Mouse (Mus musculus) limb, embryonic 12.5 days (tissue): ENCODE measurements around the gene Aox2. TPM values are rescaled to one million over a fixed set of nuclear protein-coding genes. Genes with fewer than 3 reads are reported as not detected.

ENCODE experiments used
- ATAC-seq: fragments of 200-750 bp; cut with Nextera tagmentation; 2 replicates; pipeline ENCODE4 v1.8.0; 2017; ENCODE audit warnings: low read depth, moderate TSS enrichment; ENCODE audit not compliant: insufficient number of reproducible peaks, insufficient read depth, low FRiP score, low TSS enrichment
- H3K27ac ChIP-seq: fragments of 300-500 bp; sonication (generic); 2 replicates; pipeline ENCODE4 v1.5.1; 2016; ENCODE audit warnings: mild to moderate bottlenecking, moderate library complexity
- H3K27me3 ChIP-seq: fragments of 300-500 bp; sonication (generic); 2 replicates; pipeline ENCODE4 v1.6.1; 2016; ENCODE audit warnings: mild to moderate bottlenecking, moderate library complexity
- H3K36me3 ChIP-seq: fragments of 300-500 bp; sonication (generic); 2 replicates; pipeline ENCODE4 v1.6.1; 2016; ENCODE audit warnings: mild to moderate bottlenecking, moderate library complexity
- H3K4me1 ChIP-seq: fragments of 300-500 bp; sonication (generic); replicated peaks from 2 replicates; pipeline ENCODE4 v1.6.1; 2016
- H3K4me2 ChIP-seq: fragments of 300-500 bp; sonication (generic); 2 replicates; pipeline ENCODE4 v1.6.1; 2016; ENCODE audit warnings: mild to moderate bottlenecking, moderate library complexity
- H3K4me3 ChIP-seq: fragments of 300-500 bp; sonication (generic); replicated peaks from 2 replicates; pipeline ENCODE4 v1.5.1; 2016; ENCODE audit warnings: mild to moderate bottlenecking
- H3K9ac ChIP-seq: fragments of 300-500 bp; sonication (generic); replicated peaks from 2 replicates; pipeline ENCODE4 v1.6.1; 2016; ENCODE audit warnings: mild to moderate bottlenecking, moderate library complexity
- H3K9me3 ChIP-seq: fragments of 300-500 bp; sonication (generic); 2 replicates; pipeline ENCODE4 v1.6.1; 2016; ENCODE audit warnings: mild to moderate bottlenecking, moderate library complexity
- WGBS: fragments of 180-500 bp; shearing (Covaris S2); methylation state at CpG from one replicate; pipeline ENCODE4 v1.1.7; 2016; 5-methylcytosine and 5-hydroxymethylcytosine counted together
- polyA plus RNA-seq: library from polyadenylated mRNA; unstranded; fragments of >200 nt; fragmentation: Nextera tagmentation; extraction: Ambion mirVana; gene quantifications from 2 replicates; pipeline ENCODE4 v1.2.1, GENCODE M21; 2016

Gene Aox2
- 0.04 TPM in 1 of 2 replicates, not detected in the other for polyA plus RNA-seq

DNA sequence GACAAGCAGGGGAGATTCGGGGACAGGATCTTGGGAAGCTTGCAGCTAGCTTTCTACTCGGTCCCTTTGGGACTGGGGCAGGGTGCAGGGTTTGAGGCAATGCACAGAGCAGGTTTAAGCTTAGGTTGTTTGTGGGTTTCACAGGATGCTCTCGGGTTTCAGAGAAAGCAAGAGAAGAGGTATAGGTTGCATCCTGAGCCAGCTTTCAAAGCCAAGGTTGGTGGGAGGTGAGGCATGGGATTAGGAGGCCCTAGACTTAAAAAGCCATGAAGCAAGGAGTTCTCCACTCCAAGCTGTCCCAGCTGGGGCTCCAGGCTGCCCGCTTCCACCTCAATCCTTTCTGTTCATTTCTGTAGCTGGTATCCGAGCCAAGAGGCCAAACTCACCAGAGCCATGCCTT lies at the start of gene Aox2:
TSS of gene Aox2 (plus strand) at position 301 of the 400 bp plus-strand sequence.
- 72% methylated on average over 5 of the region's 5 CpGs for WGBS
- Histone ChIP-seq H3K27me3 (no peaks in the 10 kb centered on the region), H3K9ac (no peak within 1 kb of the TSS), H3K4me1 (peaks cover 24% of the 10 kb centered on the region), H3K36me3 (no peaks in the 10 kb centered on the region), H3K27ac (no peak within 1 kb of the TSS), H3K4me2 (no peak within 1 kb of the TSS), H3K9me3 (no peaks in the 10 kb centered on the region), H3K4me3 (no peak within 1 kb of the TSS)
- ATAC-seq, result no peak

DNA sequence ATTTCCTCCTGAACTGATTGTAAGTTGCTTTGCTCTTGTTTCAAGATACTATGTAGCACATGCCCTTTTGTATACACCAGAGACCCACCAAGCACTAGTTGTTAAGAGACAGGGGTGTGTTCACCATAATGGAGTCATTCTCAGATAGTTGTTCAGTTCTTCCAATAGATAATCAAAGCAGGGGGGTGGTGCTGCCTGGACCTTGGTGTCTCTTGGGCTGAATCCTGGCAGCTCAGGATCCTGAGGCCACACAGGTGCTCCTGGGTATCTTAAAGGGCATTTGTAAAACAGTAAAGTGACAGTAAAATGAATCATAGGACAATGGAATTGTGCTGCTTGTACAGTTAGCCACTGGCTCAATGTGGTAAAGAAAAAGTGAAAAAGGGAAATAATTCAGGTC lies 49.2 kb upstream of the Aox2 start:
- Histone ChIP-seq H3K4me1 (0 out of 2 replicates have a peak, but pooled peaks cover 5% of the 10 kb centered on the region), H3K4me2 (no peak overlapping the region), H3K27ac (no peak overlapping the region), H3K9ac (no peak overlapping the region), H3K27me3 (no peaks in the 10 kb centered on the region), H3K36me3 (no peaks in the 10 kb centered on the region), H3K9me3 (no peaks in the 10 kb centered on the region), H3K4me3 (no peak overlapping the region)
- no peak for ATAC-seq

DNA sequence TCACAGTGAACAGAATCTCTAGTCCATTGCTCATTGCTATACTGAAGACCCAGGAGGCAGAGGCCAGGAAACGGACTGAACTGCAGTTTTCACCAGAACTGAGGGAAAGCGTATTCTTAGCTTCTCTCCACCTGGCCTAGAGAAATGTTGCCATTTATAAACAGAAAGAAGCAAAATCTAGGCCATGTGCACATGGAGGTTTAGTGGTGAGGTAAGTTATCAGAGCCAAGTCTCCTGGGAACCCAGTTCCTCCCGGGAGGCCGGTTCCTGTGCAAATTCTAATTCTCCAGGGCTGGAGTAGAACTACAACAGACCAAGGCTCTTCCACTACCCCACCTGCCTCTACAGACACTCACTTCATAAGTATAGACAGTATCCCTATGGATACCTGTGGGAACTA lies 48.4 kb upstream of the Aox2 start:
- H3K27ac ChIP-seq, result no peak overlapping the region
- H3K4me3 ChIP-seq, result no peak overlapping the region
- no peaks in the 10 kb centered on the region for H3K36me3 ChIP-seq
- no peak overlapping the region for H3K4me2 ChIP-seq
- H3K27me3 ChIP-seq, result no peaks in the 10 kb centered on the region
- 0 out of 2 replicates have a peak, but pooled peaks cover 5% of the 10 kb centered on the region for H3K4me1 ChIP-seq
- WGBS, result 86% methylated on average over 4 of the region's 4 CpGs
- H3K9ac ChIP-seq, result no peak overlapping the region
- no peaks in the 10 kb centered on the region for H3K9me3 ChIP-seq
- no peak for ATAC-seq

DNA sequence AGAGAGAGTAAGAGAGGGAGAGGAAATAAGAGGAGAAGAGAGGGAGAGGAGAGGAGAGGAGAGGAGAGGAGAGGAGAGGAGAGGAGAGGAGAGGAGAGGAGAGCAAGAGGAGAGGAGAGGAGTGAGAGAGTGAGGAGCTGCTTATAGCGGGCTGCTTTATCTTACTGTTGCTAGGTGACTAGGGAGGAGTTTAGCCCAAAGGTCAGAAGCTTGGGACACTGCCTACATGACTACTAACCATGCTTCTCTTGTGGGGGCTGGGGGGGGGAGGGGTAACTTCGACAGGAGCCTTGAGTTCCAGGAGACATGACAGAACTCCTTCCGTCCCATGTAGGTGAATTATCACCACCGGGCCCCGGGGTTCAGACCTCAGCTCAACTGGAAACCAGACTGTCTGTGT lies 47.6 kb upstream of the Aox2 start:
- Histone ChIP-seq H3K4me1 (0 out of 2 replicates have a peak, but pooled peaks cover 5% of the 10 kb centered on the region), H3K9me3 (no peaks in the 10 kb centered on the region), H3K27ac (no peak overlapping the region), H3K4me2 (no peak overlapping the region), H3K9ac (no peak overlapping the region), H3K27me3 (no peaks in the 10 kb centered on the region), H3K36me3 (no peaks in the 10 kb centered on the region), H3K4me3 (no peak overlapping the region)
- no peak for ATAC-seq
- 66% methylated on average over 5 of the region's 5 CpGs for WGBS

DNA sequence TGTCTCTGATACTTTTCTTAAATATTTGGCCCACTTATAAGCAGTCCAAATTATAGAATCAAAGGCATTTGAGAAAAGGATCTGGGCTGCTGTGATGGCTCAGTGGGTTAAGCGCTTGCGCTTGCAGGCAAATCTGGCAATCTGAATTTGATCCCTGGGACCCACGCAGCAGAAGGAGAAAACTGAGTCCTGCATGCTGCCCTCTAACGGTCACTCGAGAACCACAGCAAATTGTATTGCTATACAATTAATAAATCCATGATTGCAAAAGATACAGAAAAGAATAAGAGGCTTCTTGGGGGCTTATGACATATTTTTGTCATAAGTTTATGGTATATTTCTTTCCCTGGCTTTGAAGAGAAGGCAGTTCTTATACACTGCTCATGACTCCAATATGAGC lies 42.7 kb upstream of the Aox2 start:
- H3K36me3 ChIP-seq, result no peaks in the 10 kb centered on the region
- H3K4me3 ChIP-seq, result no peak overlapping the region
- 52% methylated on average over 5 of the region's 5 CpGs for WGBS
- H3K9ac ChIP-seq, result no peak overlapping the region
- 0 out of 2 replicates have a peak, but pooled peaks cover 5% of the 10 kb centered on the region for H3K4me1 ChIP-seq
- no peak overlapping the region for H3K4me2 ChIP-seq
- H3K27me3 ChIP-seq, result no peaks in the 10 kb centered on the region
- H3K9me3 ChIP-seq, result no peaks in the 10 kb centered on the region
- H3K27ac ChIP-seq, result no peak overlapping the region
- no peak for ATAC-seq

DNA sequence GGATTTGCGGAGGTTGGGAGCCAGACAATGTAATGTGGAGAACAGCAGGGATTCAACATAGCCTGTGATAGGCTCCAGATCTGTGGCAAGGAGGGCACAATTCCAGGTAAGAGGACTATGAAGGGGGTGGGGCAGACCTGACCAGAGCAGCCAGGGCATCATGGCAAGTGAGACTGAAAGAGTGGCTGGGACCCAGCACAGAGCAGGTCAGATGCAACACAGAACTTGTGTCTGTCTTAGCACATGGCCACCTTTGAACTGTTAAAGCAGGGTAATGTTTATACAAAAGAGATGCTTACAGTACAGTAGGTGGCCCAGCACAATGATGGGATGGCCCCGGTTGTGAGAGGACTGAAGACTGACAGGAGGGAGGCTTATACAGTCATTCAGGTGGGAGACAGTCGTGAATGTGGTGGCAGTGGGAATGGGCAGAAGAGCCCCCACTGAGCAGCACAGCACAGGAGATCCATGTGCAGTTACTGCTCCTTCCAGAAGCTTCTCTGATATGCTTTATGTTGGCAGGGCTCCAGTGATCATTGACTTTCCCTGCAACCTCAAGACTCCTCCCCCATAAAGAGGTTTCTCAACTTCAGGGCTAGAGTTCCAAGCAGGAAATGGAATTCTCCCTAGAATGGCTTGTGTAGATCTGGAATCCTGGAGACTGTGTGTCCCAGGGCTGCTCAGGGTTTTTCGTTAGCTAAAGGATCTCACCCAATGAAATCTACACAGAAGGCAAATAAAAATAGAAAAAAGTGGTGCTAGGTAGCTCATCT lies 40.4 kb upstream of the Aox2 start:
- Histone ChIP-seq H3K9ac (no peak overlapping the region), H3K4me2 (no peak overlapping the region), H3K27me3 (no peaks in the 10 kb centered on the region), H3K27ac (no peak overlapping the region), H3K9me3 (no peaks in the 10 kb centered on the region), H3K36me3 (no peaks in the 10 kb centered on the region), H3K4me1 (no peaks in the 10 kb centered on the region), H3K4me3 (no peak overlapping the region)
- ATAC-seq, result no peak
- 76% methylated on average over 4 of the region's 4 CpGs for WGBS

DNA sequence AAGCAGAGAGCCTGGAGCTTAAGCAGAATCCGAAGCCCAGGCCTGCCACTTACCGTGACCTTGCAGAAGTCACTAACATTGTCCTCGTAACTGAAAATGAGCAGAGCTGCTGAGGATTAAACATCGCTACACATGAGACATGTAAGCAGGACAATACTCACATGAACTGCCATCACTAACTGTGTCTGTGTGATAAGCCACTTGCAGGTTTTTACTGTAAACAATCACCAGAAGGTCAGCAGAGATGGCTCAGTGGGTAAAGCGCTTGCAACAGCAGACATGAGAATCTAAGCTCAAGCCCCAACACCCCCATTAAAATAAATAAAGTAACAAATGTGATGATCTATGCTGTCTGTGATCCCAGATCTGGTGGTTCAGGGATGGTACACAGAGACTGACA lies 39.7 kb upstream of the Aox2 start:
- Histone ChIP-seq H3K36me3 (no peaks in the 10 kb centered on the region), H3K4me2 (no peak overlapping the region), H3K27ac (no peak overlapping the region), H3K4me1 (no peaks in the 10 kb centered on the region), H3K4me3 (no peak overlapping the region), H3K9me3 (no peaks in the 10 kb centered on the region), H3K27me3 (no peaks in the 10 kb centered on the region), H3K9ac (no peak overlapping the region)
- 80% methylated on average over 5 of the region's 5 CpGs for WGBS
- no peak for ATAC-seq

DNA sequence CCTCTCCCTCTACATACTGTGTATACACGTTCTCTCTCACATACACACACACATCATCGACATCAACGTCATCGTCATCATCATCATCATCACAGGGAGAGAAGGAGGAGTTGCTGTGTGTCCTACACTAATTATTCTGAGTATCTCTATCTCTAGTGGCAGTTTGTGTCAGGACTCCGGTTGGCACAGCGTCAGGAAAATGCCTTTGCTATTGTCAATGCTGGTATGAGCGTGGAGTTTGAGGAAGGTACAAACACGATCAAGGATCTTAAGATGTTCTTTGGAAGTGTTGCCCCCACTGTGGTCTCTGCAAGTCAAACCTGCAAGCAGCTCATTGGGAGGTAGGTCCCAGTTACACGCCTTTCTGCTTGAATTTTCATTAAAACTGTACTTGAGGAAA lies 39.2 kb upstream of the Aox2 start:
- Histone ChIP-seq H3K4me1 (no peaks in the 10 kb centered on the region), H3K27me3 (no peaks in the 10 kb centered on the region), H3K9me3 (no peaks in the 10 kb centered on the region), H3K4me3 (no peak overlapping the region), H3K9ac (no peak overlapping the region), H3K4me2 (no peak overlapping the region), H3K36me3 (no peaks in the 10 kb centered on the region), H3K27ac (no peak overlapping the region)
- ATAC-seq, result no peak
- 94% methylated on average over 9 of the region's 9 CpGs for WGBS

DNA sequence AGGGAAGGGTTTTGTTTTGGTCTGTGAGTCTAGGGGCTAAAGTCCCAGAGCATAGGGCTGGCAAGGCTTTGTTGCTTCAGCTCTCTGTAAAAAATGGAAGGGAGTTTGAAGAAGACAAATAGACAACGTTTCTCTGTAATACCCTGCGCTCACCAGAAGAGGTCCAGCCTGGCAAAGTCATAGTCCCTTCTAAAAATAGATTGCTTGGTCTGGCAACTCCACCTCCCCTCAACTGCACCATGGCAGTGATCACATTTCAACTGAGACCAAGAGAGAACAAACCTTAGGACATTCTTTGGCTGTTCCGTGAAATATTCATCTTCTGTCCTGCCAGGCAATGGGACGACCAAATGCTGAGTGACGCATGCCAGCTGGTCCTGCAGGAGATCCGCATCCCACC lies 37.8 kb upstream of the Aox2 start:
- 74% methylated on average over 6 of the region's 6 CpGs for WGBS
- H3K27ac ChIP-seq, result no peak overlapping the region
- no peak for ATAC-seq

DNA sequence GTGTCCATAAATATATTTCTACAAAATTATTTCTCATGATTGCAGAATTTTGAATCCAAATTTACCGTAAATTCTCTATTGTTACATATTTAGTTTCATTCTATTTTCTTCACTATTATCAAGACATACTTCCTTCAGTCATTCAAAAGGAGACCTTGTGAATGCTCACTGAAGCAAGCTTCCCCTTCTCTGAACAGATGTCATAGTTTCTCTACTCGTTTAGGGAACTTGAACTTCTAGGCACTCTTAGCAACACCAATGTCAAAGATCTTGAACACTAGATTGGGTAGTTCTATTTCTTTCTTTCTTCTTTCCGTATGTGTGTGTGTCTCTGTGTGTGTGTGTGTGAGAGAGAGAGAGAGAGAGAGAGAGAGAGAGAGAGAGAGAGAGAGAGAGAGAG lies 33.6 kb upstream of the Aox2 start:
- no peaks in the 10 kb centered on the region for H3K9me3 ChIP-seq
- no peak for ATAC-seq
- H3K4me2 ChIP-seq, result no peak overlapping the region
- no peak overlapping the region for H3K4me3 ChIP-seq
- H3K36me3 ChIP-seq, result no peaks in the 10 kb centered on the region
- no peak overlapping the region for H3K27ac ChIP-seq
- no peaks in the 10 kb centered on the region for H3K4me1 ChIP-seq
- WGBS, result 78% methylated on average over 3 of the region's 3 CpGs
- H3K9ac ChIP-seq, result no peak overlapping the region
- no peaks in the 10 kb centered on the region for H3K27me3 ChIP-seq

More for the DNA sequence above, 37.8 kb upstream of the Aox2 start:
- Histone ChIP-seq H3K4me2 (no peak overlapping the region), H3K4me1 (no peaks in the 10 kb centered on the region), H3K27me3 (no peaks in the 10 kb centered on the region), H3K36me3 (no peaks in the 10 kb centered on the region), H3K9ac (no peak overlapping the region), H3K9me3 (no peaks in the 10 kb centered on the region), H3K4me3 (no peak overlapping the region)

DNA sequence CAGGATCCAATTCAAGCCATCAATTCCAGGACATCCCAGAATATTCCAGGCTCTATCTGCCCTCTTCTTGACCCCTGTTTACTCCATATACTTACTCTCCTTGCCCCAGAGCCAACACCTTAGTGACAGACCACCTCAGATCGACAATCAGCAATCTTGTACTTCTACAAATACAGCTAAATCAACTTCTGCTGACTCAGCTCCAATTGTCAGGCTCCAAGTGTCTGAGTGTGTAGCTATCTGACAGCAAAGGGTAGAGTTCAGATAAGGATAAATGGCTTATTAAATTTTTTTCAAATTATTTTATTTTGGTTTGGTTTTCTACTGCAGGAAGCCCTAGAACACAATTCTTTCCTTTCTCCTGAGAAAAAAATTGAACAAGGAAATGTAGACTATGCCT lies 29.6 kb upstream of the Aox2 start:
- 74% methylated on average over 1 of the region's 1 CpGs for WGBS
- Histone ChIP-seq H3K27ac (no peak overlapping the region), H3K4me1 (no peaks in the 10 kb centered on the region; the same call in 1 of the 2 replicates), H3K36me3 (no peaks in the 10 kb centered on the region), H3K4me2 (no peak overlapping the region), H3K27me3 (no peaks in the 10 kb centered on the region), H3K9ac (no peak overlapping the region), H3K4me3 (no peak overlapping the region), H3K9me3 (no peaks in the 10 kb centered on the region)
- ATAC-seq, result no peak

DNA sequence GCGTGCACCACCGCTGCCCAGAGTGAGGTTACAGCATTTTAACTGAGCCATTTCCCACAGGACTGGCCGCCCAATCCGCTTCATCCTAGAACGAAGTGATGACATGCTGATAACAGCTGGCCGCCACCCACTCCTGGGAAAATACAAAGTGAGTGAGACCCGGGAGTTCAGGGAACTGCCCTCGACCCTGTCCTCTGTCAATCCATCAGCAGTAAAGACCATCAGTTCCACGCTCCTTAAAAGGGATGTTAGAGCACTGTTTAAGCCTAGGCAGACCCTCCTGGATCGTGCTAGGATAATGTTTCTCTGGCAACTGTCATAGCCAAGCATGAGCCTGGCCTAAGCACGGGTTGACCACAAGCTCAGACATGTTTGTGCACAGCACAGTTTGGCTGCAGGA lies 24.7 kb upstream of the Aox2 start:
- Histone ChIP-seq H3K27ac (no peak overlapping the region), H3K4me3 (no peak overlapping the region), H3K4me2 (no peak overlapping the region), H3K9me3 (no peaks in the 10 kb centered on the region), H3K4me1 (no peaks in the 10 kb centered on the region; the same call in 1 of the 2 replicates), H3K36me3 (no peaks in the 10 kb centered on the region), H3K27me3 (no peaks in the 10 kb centered on the region), H3K9ac (no peak overlapping the region)
- ATAC-seq, result no peak
- WGBS, result 71% methylated on average over 11 of the region's 11 CpGs
